Mouse (Mus musculus): Measurements from ENCODE around the gene Zfp651.

- no peak for TF ChIP-seq CTCF (IDR thresholded peaks at IDR 0.05; ENCODE audit: borderline replicate concordance, insufficient read depth, low read length)
- TF ChIP-seq POLR2A (IDR thresholded peaks at IDR 0.05; ENCODE audit: low read depth, low read length), result no peak
Measured at GRCm38 (mm10) chr9:121761787-121762186, 2.7 kb downstream of the Zfp651 start.

Measured in embryonic fibroblast, embryonic 13.5 days (primary cell).